Mouse (Mus musculus) forelimb bud, embryonic 11.5 days (tissue): ENCODE data around the gene Use1.

Experiments
- DNase-seq: peaks from one replicate; pipeline ENCODE4 v3.0.0-alpha.2; 2012; ENCODE audit warnings: low read depth, low spot score

Gene Use1

GRCm38 (mm10) chr8:71402446-71402964, 35.9 kb downstream of the Use1 start:
- no peak for DNase-seq

GRCm38 (mm10) chr8:71403107-71403885, 36.6 kb downstream of the Use1 start:
- DNase-seq = no peak

DNA sequence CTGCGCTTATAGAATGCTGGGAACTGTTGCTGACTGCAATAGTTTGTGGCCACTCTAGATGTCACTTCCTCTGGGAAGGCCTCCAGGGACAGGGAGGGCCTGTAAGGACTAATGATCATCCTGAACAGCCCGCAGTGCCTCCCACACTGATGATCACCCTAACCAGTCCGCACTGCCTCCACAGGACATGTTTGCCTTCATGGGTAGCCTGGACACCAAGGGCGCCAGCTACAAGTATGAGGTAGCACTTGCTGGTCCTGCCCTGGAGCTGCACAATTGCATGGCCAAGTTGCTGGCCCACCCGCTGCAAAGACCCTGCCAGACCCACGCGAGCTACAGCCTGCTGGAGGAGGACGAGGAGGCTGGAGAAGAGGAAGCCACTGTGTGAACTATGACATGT, 37.4 kb downstream of the Use1 start:
- DNase-seq = no peak

- no peak for DNase-seq
These were observed 38.3 kb downstream of the Use1 start for GRCm38 (mm10) chr8:71404951-71405351.

GRCm38 (mm10) chr8:71405401-71406098, 38.9 kb downstream of the Use1 start, which contains the start of gene Ankle1:
Gene Ankle1, plus strand, starts transcription at chr8:71406010.
- DNase-seq = peak; percentile 95

DNA sequence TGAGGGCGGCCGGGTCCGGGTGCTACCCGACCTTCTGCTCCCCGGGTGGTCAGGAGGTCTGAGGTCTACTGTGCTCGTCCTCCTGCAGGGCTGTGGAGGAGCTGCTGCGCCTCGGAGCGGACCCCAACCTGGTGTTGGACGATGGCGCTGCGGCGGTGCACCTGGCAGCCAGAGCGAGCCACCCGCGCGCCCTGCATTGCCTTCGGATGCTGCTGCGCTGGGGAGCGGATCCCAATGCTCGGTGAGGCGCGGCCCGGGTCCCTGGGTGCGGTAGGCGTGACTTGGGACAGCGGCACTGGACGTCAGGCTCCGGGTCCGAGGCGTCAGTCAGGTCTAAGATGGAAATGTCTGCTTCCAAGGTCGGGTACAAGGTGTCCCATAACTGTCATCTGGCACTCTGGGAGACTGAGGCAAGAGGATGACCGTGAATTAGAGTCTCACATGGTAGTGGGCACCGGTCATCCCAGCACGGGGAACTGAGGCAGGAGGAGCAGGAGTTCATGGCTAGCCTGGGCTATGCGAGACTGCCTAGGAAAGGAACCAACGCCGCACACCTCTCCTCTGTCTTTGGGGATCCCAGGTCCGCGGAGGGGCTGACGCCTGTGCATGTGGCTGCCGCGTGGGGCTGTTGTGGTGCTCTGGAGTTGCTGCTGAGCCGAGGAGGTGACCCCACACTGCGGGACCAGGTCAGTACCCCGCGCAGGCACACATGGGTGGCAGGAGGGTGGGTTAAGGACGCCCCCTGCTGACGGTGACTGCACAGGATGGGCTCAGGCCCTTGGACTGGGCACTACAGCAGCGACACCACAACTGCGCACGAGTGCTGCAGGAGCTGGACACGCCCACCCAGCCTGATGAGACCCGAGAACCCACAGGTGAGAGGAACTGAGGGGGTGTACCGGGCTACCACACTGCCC, 39.7 kb downstream of the Use1 start:
- DNase-seq = peak; percentile 70

DNA sequence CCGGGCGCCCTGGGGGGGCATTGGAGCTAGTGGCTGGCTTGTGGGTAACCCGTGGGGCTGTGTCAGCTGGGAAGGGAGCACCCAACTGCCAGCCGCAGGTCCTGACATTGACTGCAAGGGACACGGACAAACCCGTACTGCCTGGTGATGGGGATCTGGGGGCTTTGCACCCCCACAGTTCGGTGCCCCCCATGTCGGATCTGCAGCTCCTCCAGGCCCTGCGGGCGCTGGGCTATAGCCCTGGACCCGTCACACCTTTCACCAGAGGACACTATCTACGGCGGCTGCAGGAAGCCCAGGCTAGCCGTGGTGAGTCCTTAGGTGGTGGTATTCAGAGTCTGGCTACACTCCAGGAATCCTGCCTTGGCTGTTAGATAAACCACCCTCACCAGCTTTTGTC, 40.8 kb downstream of the Use1 start:
- DNase-seq = no peak

DNA sequence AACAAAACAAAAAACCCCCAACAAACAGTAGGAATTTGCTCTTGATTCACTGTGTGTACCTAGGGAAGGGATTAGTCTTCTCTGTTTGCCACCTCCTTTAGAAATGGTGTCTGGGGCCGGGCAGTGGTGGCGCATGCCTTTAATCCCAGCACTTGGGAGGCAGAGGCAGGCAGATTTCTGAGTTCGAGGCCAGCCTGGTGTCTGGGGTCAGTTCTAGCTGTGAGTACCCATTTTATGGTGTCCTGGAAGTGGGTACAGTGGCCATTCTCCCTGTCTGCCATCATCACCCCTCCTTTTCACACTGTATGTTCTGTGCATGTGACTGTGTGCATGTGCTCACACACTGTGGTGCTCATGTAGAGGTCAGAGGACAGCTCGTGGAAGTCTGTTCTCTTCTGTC, 41.6 kb downstream of the Use1 start:
- DNase-seq = no peak

DNA sequence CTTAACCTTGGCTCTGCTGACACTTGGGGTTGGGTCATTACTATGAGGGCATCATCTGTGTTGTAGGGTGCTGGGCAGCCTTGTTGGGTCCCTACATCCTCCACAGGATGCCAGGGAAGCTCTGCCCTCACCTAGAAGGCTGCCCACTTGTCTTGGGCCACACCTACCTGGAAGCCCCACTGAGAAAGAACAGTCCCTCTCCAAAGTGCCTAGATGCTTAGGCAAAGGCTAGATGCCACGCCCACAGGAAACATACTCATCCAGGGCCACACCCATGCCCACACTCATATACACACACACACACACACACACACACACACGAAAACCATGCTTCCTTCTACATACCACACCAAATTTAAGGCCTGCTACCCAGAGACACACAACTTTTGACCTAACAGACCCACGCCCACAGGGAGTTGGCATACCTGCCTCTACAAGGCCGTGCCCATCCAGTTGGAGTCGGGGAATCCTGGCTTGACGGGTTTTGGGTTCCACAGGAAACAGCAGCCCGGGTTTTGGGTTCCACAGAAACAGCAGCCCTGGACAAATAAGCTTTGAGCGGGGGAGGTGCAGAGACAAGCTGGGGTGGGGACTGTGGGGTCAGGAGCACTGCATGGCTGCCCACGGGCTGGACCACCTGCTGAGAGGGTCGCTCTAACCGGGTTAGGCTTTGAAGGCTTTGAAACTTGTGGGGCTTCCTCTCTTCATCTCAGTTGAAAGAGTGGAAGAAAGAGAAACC, 45.1 kb downstream of the Use1 start:
- no peak for DNase-seq
